Mouse (Mus musculus): ENCODE results near the gene Chchd4.

The Chchd4 gene

DNA sequence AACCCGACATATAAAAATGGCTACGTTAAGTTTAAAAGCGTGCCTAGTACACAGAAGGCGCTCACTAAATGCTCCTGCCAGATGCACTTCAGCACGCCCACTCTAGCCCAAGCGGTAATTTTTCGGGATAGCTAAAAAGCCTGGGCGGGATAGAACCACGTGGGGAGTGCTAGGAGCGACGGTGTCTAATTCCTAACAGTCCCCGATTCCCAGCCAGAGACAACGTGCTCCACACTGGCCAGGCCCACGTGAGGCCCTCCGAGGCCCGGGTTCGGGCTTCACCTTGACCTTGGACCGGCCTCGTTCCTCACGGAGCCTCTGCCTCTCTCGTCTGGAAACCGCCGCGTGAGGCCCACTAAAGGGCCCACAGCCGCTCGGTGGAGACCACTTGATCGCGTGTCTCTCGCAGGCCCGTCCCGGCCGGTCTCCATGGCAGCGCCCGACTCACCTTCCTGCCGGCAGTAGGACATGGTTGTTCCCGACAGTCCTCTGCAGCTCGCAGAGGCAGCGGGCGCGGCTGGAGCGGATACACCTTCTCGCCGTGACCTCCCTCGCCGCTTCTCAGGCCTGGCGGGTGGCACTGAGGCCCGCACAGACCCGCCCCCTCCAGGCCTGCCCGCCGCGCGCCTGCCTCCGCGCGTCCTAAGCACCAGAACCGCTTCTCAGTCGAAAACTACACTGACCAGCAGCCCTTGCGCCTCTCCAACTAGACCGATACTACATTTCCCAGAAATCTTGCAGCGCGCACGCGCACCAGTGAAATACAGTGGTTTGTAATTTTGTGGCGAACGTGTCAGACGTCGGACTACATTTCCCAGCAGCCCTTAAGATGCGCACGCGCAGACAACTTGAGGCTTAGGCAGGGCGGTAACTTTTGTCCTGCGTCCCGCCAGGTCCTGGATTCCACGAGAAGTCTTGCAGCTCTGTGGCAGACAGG lies at the start of gene Chchd4, which contains the start of gene Tmem43:
Chchd4 (minus strand) TSS at position 679 of the 937 bp plus-strand sequence.
Tmem43 (plus strand) TSS at position 836 of the 937 bp plus-strand sequence.
- DNase-seq (ENCODE audit: low read depth, low spot score): peak; percentile 98

DNA sequence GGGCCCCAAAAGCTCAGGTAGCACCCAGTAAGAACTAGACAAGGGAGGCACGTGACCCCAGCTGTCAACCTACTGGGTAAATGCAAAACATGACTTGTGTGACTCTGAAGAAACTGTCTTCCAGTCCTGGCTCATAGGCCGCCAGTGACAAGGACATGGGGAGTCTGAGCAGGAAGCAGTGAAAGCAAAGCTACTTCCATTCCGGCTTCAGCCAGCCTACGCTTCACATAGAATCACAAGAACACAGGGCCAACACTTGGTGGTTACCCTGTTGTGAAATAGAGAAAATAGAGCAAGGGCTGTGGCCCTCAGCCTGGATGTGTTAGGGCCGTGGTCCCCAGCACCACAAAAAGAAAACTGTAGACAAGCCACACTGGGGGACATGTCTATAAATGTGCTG lies 49.5 kb upstream of the Chchd4 start:
- no peak for DNase-seq (ENCODE audit: low read depth, low spot score)

DNA sequence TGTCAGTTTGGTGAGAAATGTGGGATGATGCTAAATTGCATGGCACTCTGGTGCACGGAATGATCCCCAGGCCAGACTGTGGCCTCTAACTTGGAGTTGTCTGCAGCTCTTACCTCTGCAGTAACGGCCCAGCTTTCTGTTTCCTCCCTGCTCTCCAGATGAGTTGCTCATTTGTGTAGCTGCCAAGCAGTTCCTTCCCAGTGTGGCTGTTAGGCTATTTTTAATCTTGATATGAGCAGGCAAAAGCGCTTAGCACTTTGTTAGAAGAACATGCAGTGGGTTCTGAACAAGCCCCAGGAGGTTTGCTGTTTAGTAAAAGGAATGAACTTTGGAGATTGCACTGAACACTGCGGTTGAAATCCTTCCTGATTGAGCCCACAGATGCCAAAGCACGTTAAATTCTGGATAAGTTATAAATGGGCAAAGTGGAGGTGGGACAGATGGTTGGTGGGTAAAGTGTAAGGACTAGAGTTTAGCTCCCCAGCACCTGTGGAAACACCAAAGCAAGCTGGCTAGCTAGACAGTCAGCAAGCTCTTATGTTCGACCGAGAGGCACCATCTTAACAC lies 45.2 kb upstream of the Chchd4 start:
- DNase-seq (ENCODE audit: low read depth, low spot score): no peak

DNA sequence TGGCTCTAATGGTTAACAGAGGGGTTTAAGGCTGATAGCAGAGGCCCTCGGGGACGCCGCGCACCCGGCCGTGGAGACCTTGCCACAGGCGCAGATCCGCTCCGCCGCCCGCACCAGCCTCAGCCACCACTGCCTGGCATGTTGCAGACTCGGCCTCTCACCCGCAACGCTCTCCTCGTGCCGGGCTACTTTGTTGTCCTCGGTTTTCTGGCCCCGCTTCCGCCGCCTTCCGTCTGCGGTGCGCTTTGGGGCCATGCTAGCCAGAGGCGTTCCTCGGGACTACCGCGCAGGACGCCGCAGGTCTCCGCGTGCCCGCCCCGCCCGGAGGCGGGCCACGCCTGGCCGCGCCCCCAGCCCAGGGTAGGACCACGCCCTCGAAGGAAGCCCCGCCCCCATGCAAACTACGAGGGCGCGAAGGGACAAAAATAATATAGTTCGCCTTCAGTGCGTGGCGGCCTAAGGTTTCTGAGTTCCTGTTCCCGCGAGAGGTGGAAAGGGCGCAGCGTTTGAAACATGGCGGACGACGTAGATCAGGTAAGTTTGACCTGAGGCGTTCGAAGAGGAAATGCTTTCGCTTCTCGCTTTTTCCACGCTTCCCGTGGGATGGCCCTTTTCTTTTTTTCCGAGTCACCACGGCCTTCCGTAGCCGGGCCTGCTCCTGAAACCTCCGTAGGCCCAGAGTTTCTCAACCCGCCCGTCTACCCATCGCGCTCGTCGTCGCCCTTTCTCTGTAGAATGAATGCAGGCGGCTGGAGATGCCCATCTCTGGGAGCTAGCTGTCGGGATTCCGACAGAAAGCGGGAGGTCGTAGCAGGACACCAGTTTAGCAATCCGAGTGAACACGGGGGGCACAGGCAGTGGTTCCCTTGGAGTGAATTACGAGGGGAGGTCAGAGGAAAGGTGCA lies 42.5 kb upstream of the Chchd4 start, which contains the start of the genes Xpc and Lsm3:
Xpc (minus strand) TSS at position 344 of the 905 bp plus-strand sequence.
Lsm3 (plus strand) TSS at position 384 of the 905 bp plus-strand sequence.
- peak; percentile 98 for DNase-seq (ENCODE audit: low read depth, low spot score)

DNA sequence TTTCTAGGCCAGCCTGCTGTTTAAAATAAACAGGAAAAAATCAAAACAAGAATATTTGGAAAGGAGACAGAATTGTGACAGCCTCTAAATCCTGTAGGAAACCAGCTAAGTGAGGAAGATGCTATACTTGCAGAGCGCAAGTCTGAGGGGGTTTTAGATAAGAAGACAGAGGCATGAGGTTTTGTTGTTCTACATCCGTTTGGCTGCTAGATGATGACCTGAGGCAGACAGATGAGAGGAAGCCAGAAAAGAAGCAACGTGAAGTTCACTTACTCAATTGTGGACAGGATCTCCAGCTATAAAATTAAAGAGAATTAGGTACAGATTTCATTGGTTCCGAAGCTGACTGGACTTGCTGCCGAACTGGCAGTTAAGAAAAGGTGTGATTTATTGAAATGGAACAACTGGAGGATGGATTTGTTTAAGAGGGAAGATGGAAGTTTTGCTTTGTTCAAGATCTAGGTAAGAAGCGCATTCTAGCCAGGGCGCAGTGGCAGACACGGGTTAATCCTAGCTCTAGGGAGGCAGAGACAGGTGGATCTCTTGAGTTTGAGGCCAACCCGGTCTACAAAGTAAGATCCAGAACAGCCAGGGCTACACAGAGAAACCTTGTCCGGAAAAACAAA lies 41.5 kb upstream of the Chchd4 start:
- DNase-seq (ENCODE audit: low read depth, low spot score): peak; percentile 63

DNA sequence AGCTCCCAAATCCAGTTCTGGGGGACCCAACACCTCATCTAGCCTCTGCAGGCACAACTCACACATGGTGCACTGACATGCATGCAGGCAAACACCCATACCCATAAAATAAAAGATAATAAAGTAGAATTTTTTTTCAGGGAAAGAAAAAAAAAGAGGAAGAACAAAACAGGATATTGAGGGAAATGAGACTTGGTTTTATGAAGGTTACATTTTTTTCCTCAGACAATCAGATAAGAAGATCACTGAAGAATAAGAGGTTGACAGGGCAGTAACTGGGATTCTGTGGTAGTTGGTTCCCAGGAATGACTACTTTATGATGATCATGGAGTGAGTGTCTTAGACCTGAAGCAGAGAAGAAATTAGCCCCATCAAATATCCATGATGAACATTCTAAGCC lies 40.8 kb upstream of the Chchd4 start:
- DNase-seq (ENCODE audit: low read depth, low spot score): no peak

DNA sequence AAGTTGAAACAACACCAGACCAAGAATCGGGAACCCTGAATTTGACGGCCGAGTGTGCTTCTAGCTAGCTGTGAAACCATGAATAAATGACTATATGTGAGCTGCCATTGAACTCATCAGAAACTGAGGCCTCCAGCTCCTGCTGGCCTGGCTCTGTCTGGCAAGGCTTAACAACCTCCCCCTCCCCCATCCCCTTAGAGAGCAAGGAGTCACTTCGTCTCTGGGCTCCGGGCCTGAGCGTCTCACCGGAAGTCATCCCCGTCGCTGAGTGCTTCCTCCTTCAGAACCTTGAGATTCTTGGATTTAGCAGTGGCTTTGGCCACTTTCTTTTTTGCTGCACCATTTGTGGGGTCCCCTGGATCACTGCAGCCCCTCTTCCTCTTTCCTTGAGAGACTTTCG lies 36.9 kb upstream of the Chchd4 start:
- DNase-seq (ENCODE audit: low read depth, low spot score): no peak

DNA sequence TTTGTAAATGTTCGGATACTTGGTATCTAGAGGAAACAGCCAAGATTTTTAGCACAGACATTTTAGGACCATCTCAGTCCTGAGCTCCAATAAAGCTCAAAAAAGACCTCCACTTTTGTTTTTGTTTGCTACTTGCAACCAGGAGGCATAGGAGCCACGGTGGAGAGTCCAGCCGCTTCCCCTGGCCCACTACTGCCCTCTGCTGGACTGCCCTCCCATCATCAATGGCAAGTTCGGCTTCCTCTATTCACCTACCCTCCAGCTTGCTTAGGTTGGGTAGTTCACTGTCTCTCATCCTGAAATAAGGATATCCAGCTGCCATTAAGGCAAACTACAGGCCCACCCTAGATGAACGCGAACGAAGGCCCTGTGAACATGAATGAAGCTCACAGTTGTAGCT lies 36.0 kb upstream of the Chchd4 start:
- peak; percentile 71 for DNase-seq (ENCODE audit: low read depth, low spot score)

DNA sequence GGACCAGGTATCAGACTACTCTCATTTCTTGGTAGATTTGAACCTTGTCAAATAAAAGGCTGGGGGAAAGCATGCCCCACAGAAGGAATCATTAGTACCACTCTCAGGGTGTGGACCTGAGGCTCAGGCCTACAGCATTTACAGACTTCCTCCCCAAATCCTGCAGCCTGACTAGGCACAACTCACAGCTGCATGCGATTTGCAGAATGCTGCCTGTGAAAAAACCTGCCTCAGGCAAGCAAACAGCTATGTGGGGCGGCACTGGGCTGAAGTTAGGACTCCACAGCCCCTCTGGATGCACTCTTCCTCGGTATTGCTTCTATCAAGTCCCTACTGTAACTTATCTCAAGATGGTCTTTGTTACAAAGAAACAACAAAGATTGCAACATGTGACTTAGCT lies 34.7 kb upstream of the Chchd4 start:
- DNase-seq (ENCODE audit: low read depth, low spot score): no peak

DNA sequence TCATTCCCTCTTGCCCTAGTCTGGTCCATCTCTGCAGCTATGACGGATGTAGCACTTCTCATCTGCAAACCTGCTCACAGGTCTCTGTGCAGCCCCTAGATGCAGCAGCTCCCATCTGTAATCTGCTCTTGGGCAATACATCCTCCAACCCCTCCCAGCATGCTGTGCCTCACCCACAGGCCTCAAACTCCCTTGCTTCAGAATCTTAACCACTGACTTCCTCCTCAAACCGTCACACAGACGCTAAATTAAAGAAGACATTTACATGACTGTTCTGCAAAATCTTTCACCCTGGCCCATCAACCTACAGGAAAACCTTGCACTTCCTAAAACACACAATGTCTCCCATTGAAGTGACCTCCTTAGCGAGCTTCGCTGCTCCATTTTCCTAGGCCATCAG lies 32.7 kb upstream of the Chchd4 start:
- no peak for DNase-seq (ENCODE audit: low read depth, low spot score)

DNA sequence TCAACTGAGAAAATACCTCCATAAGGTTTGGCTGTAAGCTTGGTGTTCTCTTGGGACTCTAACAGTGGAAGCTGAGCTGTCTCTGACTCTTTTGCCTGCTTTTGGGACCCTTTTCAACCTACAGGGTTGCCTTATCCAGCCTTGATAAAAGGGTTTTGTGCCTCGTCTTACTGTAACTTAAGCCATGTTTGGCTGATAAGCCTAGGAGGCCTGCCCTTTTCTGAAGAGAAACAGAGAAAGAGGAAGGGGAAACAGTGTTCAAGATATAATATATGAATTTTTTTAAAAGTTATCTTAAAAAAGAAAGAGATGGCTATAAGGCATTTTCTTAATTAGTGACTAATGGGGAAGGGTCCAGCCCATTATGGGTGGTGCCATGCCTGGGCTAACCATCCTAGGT lies 30.0 kb upstream of the Chchd4 start:
- no peak for DNase-seq (ENCODE audit: low read depth, low spot score)

DNA sequence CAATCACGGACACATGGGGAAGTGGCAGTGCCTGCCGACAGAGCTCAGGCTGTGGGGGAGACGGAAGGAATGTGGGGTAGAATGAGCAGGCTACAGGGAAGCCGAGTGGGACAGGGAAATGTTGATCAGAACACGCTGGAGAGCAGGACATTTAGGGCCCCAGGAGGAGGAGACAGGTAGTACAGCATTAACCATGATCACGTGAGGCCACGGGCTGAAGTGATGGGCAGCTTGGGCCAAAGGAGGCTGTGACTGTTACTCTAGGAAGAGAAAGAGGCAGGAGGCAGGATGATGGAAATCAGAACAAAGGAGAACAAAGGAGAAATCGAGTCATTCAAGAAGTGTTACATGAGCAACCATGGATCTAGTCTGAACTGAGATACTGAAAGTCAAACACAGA lies 21.2 kb upstream of the Chchd4 start:
- no peak for DNase-seq (ENCODE audit: low read depth, low spot score)

DNA sequence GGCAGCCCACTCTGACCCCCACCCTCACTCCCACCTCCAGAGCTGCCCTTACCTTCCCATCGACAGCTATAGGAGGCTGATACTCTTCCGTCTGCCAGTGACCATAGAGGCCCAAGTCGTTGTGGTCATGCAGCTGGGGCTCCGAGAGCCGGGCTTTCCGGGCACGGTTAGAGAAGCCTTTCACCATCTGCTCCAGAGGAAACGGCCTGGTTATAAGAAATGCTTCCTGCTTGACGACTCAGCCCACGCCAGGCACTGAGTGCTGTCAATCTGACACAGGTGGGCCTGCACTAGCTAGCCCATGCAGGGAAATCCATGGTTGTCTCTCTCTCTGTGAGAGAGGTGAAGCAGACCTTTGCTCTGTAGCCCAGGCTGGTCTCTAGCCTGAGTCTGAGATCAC lies 19.7 kb upstream of the Chchd4 start:
- no peak for DNase-seq (ENCODE audit: low read depth, low spot score)

DNA sequence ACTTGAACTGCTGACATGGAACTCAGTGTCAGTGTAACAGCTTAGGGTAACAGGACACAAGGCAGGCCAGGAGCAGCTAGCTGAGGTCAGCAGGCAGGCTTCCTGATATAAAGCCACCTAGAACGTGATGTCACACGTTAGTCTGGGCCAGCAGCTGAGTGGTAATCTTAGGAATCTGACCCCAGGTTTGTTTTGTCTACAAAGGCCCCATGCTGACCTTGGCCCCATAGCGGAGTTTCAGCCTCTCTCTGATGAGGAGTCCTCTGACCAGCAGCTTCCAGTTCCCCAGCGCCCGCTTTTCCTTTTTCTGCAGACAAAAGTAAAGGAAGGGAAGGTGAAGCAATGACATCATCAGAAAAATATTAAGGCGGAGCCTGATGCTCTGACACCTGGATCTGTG lies 17.7 kb upstream of the Chchd4 start:
- no peak for DNase-seq (ENCODE audit: low read depth, low spot score)

DNA sequence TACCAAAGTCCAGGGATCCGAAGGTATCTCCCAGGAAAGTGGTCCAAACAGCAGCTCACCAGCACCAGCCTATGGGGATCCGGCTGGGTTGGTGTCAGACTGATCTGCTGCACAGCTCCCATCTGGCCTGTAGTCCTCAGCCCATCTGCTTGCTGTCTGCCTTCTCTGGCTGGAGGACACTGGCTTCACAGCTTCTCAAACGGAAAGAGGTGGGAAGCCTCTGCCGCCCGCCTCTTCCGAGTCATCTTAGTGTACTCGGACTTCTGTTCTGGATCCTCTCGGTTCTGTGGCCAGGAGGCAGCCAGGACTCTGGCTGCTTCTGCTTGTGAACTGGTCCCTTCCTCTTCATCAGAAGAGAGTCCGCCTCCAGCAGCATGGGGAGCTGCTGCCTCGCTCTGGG lies 16.5 kb upstream of the Chchd4 start:
- DNase-seq (ENCODE audit: low read depth, low spot score): no peak

DNA sequence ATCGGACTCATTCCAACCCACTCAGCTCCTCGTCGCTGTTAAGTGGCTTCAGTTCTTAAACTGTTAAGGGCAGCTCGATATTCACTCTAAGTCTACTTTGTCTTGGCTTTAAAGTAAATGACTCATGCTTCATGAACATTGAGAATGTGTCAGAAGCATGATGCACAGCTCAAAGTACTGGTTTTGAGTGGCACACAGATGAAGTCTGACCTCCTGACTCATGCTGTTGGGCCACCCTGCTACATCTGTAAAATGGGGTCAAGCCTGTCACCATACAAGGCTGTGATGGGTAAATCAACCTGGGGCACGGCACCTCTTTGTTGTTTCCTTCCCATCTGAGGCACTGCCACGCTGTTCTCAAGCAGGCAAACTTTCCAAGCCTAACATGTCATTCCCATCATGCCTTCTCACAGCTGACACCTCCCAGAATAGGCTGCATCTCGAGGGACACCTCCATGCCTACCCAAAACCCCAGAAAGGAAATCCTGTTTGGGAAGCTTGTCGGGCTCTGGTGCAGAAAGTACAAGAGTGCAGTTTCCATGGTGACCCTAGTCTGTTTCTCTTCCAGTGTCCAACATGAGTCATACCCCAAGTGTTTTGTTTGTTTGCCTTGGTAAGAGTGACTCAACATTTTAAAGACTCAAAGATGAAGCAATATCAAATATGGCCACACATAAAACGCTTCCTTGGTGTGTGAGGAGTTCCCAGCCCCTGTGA lies 15.3 kb upstream of the Chchd4 start:
- DNase-seq (ENCODE audit: low read depth, low spot score): no peak

DNA sequence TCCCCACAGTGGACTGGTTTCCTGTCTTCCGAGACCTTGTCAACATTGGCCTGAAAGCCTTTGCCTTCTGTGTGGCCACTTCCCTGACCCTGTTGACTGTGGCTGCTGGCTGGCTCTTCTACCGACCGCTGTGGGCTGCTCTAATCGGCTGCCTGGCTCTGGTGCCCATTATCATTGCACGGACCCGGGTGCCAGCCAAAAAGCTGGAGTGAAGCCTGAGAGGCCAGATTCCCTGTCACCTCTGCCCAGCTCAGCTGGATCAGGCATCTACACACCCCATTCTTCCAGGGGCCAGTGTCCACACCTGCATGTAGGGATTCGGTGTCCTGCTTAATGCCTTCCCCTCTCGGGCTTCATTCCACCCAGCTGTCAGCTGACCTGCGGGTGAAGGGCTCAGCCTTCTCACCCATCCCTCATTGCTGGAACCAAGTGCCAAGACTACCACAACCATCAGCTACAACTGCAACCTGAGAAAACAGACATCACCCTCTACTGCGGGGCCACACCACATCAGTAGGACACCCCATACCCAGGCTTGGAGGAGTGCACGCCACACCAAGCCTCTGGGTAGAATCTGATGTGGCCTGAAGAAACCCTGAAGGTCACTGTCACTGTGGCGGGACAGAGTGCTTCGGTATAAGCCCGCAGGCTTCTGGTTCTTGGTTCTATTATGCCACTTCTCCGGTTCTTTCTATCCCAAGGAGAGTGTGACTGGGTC lies 13.5 kb upstream of the Chchd4 start:
- DNase-seq (ENCODE audit: low read depth, low spot score): no peak

DNA sequence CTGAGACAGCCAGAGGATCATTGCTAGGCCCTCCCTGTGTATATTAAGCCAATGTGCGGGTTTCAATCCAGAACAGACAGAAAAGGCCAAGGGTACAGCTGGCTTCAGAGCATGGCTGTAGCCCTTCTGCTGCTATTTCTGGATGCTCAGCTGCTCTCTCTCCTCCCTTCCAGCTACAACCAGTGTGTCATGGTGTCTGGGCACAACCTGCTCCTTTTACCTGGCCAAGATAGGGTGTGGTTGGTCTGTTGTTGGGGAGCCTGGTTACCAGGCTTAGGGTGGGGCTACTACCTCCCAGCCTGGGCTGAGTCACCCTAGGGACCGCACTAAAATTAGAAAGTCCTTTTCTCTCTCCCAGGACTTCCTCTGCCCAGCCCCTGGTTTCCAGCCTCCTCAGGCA lies 10.0 kb upstream of the Chchd4 start:
- DNase-seq (ENCODE audit: low read depth, low spot score): no peak

DNA sequence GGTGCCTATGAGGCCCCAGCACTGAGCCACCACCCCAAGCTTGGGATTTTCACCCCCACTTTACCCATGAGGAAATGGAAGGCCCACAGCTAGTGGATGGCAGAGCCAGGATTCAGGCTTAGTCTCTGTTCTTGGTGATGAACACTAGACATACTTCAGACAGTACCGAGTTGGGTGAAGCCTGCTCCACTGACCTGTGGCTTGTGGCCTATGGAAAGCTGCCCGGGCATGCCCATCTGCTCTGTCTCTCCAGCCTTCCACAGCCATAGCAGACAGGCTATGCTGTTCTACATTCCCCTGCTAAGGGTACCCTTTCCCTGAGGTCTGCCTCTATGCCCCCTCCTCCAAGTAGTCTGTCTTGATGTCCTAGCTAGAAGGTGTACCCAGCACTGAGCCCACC lies 3.2 kb upstream of the Chchd4 start:
- DNase-seq (ENCODE audit: low read depth, low spot score): no peak
